Mouse (Mus musculus) liver, embryonic 11.5 days (tissue): ENCODE measurements around the gene Anapc5. TPM values are rescaled to one million over a fixed set of nuclear protein-coding genes. Genes with fewer than 3 reads are reported as not detected.

Experiments used
- ATAC-seq: fragments of 200-750 bp; cut with Nextera tagmentation; replicated peaks from 2 replicates; pipeline ENCODE4 v1.8.0; 2017; ENCODE audit warnings: moderate number of reproducible peaks, mild to moderate bottlenecking, moderate TSS enrichment, moderate library complexity; ENCODE audit not compliant: low FRiP score
- DNase-seq: peaks from one replicate; pipeline ENCODE4 v3.0.0-alpha.2; 2017; ENCODE audit warnings: low spot score
- H3K27ac ChIP-seq: fragments of 300-500 bp; sonication (generic); 2 replicates; pipeline ENCODE4 v1.5.1; 2014; ENCODE audit warnings: mild to moderate bottlenecking, low read depth, low read length, control low read depth
- H3K27me3 ChIP-seq: fragments of 300-500 bp; sonication (generic); replicated peaks from 2 replicates; pipeline ENCODE4 v1.6.1; 2014; ENCODE audit warnings: low read length, mixed read lengths; ENCODE audit not compliant: control insufficient read depth, insufficient read depth
- H3K36me3 ChIP-seq: fragments of 300-500 bp; sonication (generic); 2 replicates; pipeline ENCODE4 v1.6.1; 2014; ENCODE audit warnings: mild to moderate bottlenecking, low read length, moderate library complexity, mixed read lengths; ENCODE audit not compliant: control insufficient read depth, insufficient read depth
- H3K4me1 ChIP-seq: fragments of 300-500 bp; sonication (generic); replicated peaks from 2 replicates; pipeline ENCODE4 v1.6.1; 2014; ENCODE audit warnings: low read length, mixed read lengths; ENCODE audit not compliant: control insufficient read depth, insufficient read depth
- H3K4me2 ChIP-seq: fragments of 300-500 bp; sonication (generic); 2 replicates; pipeline ENCODE4 v1.6.1; 2014; ENCODE audit warnings: mild to moderate bottlenecking, control low read depth, moderate library complexity
- H3K4me3 ChIP-seq: fragments of 300-500 bp; sonication (generic); 2 replicates; pipeline ENCODE4 v1.5.1; 2014; ENCODE audit warnings: low read depth, low read length, control low read depth
- H3K9ac ChIP-seq: fragments of 300-500 bp; sonication (generic); 2 replicates; pipeline ENCODE4 v1.6.1; 2014; ENCODE audit warnings: low read depth, low read length, control low read depth
- H3K9me3 ChIP-seq: fragments of 300-500 bp; sonication (generic); 2 replicates; pipeline ENCODE4 v1.6.1; 2016; ENCODE audit warnings: low read length, inconsistent platforms, mixed read lengths; ENCODE audit not compliant: control insufficient read depth
- WGBS: fragments of 180-500 bp; shearing (Covaris S2); extraction: QIAGEN DNeasy Blood & Tissue Kit; methylation state at CpG from one replicate; pipeline ENCODE4 v1.1.7; 2014; 5-methylcytosine and 5-hydroxymethylcytosine counted together
- polyA plus RNA-seq: library from polyadenylated mRNA; unstranded; fragments of >200 nt; fragmentation: Nextera tagmentation; extraction: Ambion mirVana; gene quantifications from 2 replicates; pipeline ENCODE4 v1.2.1, GENCODE M21; 2014

The Anapc5 gene
- polyA plus RNA-seq: 392 and 418 TPM in 2 replicates

DNA sequence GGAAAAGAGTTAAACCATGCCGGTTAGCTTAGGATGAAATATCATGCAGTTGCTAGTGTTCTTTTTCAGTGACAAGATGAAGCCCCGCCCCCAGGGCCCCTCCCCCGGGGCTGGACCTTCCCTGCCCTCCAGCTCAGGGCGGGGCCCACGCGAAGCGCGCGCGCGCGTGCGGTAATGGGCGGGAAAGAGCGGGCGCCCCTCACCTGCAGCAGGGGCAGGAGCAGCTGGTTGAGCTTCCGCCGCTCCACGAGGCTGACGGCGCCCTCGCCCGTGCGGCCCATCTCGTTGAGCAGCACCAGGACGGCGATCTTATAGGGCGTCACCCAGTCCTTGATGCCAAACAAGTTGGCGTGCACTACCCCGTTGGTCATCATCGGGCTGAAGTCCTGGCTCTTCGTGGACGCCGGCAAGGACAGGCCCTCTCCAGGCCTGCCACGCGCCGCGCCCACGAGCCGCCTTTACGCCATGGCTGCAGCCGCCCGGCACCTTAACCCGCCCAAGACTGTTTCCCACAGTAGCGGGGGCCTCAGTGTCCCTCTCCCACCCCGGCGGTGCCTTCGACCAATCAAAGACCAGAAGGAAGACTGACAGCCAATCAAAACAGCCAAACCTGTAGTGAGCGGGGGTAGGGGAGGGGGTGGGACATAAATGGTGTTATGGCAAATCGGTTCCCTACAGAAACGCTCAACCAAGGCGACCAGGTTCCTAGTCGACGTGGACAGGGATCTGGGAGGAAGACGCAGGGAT is at the start of gene Anapc5:
Anapc5 (minus strand) TSS at position 563 of the 747 bp plus-strand sequence.
- peak within 1 kb of the TSS; percentile 92 for H3K9ac ChIP-seq
- no peaks in the 10 kb centered on the region for H3K9me3 ChIP-seq
- no peaks in the 10 kb centered on the region for H3K27me3 ChIP-seq
- WGBS: under 1% methylated on average over 55 of the region's 55 CpGs
- H3K36me3 ChIP-seq: peaks cover 23% of the 10 kb centered on the region
- DNase-seq (peak; percentile 91), ATAC-seq (peak; percentile 99)
- peaks cover 15% of the 10 kb centered on the region for H3K4me1 ChIP-seq
- peak within 1 kb of the TSS; percentile 78 for H3K4me3 ChIP-seq
- peak within 1 kb of the TSS; percentile 73 for H3K4me2 ChIP-seq
- H3K27ac ChIP-seq: peak within 1 kb of the TSS; percentile 97

DNA sequence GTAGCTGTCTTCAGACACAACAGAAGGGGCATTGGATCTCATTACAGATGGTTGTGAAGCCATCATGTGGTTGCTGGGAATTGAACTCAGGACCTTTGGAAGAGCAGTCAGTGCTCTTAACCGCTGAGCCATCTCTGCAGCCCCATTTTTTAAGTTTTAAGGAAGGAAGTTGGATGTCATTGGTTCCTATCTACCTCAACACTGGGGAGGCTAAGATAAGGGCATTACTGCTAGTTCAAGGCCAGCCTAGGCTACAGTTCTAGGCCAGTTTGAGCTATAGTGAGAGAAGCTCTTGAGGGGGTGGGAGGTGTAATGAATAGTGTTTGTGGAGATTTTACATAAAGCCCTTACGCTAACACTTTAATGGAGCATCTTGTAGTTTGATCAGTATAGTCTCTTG is 41.9 kb upstream of the Anapc5 start:
- H3K4me2 ChIP-seq: no peak overlapping the region
- no peak for ATAC-seq
- DNase-seq: no peak
- H3K9ac ChIP-seq: no peak overlapping the region
- H3K4me1 ChIP-seq: no peaks in the 10 kb centered on the region; the same call in 1 of the 2 replicates
- H3K4me3 ChIP-seq: no peak overlapping the region
- 75% methylated on average over 2 of the region's 2 CpGs for WGBS
- H3K36me3 ChIP-seq: peaks cover 15% of the 10 kb centered on the region
- no peak overlapping the region for H3K27ac ChIP-seq
- no peaks in the 10 kb centered on the region for H3K9me3 ChIP-seq
- no peaks in the 10 kb centered on the region for H3K27me3 ChIP-seq

DNA sequence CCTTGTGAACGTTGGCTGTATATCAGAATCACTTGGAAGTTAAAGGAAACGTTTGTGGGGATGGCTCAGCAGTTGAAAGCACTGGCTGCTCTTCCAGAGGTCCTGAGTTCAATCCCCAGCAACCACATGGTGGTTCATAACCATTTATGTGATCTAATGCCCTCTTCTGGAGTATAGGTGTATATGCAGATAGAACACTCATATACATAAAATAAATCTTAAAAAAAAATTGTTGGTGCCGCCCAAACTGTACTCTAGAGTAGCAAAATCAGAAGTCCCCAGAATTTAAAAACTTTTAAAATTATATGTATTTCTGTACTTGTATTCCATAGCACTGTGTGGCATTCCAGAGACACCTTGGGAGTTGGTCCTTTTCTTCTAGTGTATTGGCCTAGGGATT is 34.7 kb upstream of the Anapc5 start:
- H3K9me3 ChIP-seq: no peaks in the 10 kb centered on the region
- peaks cover 7% of the 10 kb centered on the region for H3K4me1 ChIP-seq
- H3K36me3 ChIP-seq: no peaks in the 10 kb centered on the region
- 80% methylated on average over 3 of the region's 3 CpGs for WGBS
- no peak for DNase-seq
- H3K27me3 ChIP-seq: no peaks in the 10 kb centered on the region
- no peak overlapping the region for H3K4me2 ChIP-seq
- no peak overlapping the region for H3K9ac ChIP-seq
- no peak overlapping the region for H3K4me3 ChIP-seq
- H3K27ac ChIP-seq: no peak overlapping the region
- no peak for ATAC-seq

DNA sequence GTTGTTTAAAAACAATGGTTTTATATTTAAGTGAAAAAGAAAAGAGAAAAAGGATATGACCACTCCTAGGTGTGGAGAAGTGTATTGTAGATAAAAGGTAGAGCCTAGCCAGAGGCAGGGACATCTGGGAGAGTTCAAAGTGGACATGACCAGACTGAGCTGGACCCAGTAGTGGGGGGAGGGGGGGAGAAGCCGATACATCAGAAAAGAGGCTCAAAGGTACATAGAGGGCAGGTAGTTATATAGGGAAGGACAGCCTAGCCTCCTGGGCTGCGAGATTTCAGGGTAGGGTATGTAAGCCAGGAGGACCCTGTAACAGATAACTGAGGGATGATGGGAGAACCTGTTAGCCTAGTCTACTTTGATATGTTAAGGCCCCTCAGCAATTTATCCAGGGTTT is 31.5 kb upstream of the Anapc5 start:
- Histone ChIP-seq H3K9me3 (no peaks in the 10 kb centered on the region), H3K9ac (no peak overlapping the region), H3K4me2 (no peak overlapping the region), H3K27ac (no peak overlapping the region), H3K27me3 (no peaks in the 10 kb centered on the region), H3K4me3 (no peak overlapping the region), H3K4me1 (peaks cover 13% of the 10 kb centered on the region), H3K36me3 (no peaks in the 10 kb centered on the region)
- DNase-seq (no peak), ATAC-seq (no peak)
- 70% methylated on average over 2 of the region's 2 CpGs for WGBS

DNA sequence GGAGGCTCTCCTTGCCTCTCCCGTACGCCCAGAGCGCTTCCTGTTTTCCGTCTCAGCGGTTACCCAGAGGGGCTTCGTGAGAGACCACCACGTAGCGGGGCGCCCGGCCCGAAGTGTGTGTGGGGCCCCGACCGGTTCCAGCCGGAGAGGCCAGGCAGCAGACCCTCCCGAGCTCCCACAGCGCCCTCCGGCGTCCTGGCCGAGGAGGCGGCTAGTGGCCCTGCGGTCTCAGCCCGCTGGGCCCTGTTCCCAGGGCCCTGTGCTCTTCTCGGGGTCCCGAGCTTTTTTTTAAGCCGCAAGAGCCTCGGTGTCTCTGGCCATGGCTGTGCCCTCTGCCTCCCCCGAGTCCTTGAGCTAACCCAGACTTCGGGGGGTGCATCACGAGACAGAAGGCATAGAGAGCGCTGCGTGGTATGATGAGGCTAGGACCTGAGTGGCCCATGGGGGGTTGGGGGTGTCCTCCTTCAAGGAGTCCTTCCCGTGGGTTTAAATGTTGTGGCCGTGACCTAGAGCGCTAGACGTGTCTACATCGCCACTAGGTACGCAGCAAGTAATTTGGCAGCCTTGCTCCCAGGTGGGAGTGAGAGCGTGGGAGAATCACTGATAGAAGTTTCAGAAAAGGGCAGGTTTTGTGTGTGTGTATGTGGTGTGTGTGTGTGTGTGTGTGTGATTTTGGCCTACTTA is 29.3 kb upstream of the Anapc5 start:
- Histone ChIP-seq H3K4me2 (peak overlapping the region; percentile 97), H3K27ac (peak overlapping the region; percentile 86), H3K27me3 (no peaks in the 10 kb centered on the region), H3K4me1 (peaks cover 13% of the 10 kb centered on the region), H3K9me3 (no peaks in the 10 kb centered on the region), H3K9ac (peak overlapping the region; percentile 95), H3K36me3 (no peaks in the 10 kb centered on the region), H3K4me3 (peak overlapping the region; percentile 89)
- under 1% methylated on average over 38 of the region's 38 CpGs for WGBS
- no peak for DNase-seq
- ATAC-seq: peak; percentile 80

DNA sequence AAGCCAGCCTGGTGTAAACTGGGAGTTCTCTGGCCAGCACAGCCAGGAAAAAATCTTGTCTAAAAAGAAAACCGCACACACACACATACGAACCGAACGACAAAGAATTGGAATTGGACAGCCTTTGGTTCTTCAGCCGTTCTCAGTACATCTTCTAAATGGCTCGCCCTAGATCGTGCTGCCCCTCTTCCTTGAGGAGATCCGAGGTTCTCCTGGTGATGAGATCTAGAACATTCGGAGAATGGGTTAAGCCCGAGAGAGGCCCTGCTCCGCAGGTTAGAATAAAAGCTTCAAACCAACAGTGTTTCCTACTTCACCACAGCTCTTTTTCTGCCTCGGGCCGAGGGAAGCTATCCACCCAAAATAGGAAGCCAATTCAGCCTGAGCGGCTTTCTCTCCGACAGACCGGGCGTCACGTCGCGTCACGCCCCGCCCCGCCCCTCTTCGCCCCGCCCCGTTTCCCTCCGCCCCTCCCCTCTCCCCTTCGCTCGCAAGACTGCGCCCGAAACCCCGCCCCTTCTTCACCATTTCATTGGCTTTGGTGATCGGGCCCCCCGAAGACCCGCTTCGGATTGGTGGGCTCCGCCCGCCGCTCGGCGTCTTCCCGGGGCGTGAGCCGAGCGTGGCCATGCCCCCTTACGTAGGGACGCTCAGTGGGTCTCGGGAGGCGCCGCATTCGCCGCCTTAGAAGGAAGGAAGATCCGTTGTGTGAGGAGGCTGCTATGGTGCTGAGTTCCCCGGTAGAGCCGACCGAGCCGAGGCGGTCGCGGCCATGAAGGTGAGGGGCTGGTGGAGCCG is 28.6 kb upstream of the Anapc5 start, which contains the start of gene Rnf34:
Rnf34 (plus strand) TSS at position 528 of the 798 bp plus-strand sequence.
- Histone ChIP-seq H3K27ac (peak within 1 kb of the TSS; percentile 86), H3K4me3 (peak within 1 kb of the TSS; percentile 89), H3K36me3 (no peaks in the 10 kb centered on the region), H3K4me2 (peak within 1 kb of the TSS; percentile 97), H3K4me1 (peaks cover 13% of the 10 kb centered on the region), H3K27me3 (no peaks in the 10 kb centered on the region), H3K9ac (peak within 1 kb of the TSS; percentile 95), H3K9me3 (no peaks in the 10 kb centered on the region)
- under 1% methylated on average over 61 of the region's 61 CpGs for WGBS
- peak; percentile 97 for DNase-seq
- peak; percentile 100 for ATAC-seq

DNA sequence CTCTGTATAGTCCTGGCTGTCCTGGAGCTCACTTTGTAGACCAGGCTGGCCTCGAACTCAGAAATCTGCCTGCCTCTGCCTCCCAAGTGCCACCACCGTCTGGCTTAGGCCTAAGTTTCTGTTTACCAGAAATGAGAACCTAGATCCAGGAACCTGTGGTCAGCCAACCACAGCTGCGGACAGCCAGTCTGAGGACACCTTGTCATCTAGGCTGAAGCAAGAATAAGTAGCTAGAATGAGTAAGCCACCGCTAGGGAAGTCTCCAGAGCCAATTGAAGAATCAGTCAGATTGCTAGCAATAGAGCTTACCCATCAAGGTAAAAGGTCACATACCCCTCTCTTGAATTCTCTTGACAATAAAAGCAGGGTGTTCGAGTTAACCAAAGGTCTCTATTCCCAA is 22.7 kb upstream of the Anapc5 start:
- Histone ChIP-seq H3K27me3 (no peaks in the 10 kb centered on the region), H3K9me3 (no peaks in the 10 kb centered on the region), H3K27ac (no peak overlapping the region), H3K4me1 (no peaks in the 10 kb centered on the region), H3K9ac (no peak overlapping the region), H3K36me3 (no peaks in the 10 kb centered on the region), H3K4me2 (no peak overlapping the region), H3K4me3 (no peak overlapping the region)
- ATAC-seq (no peak), DNase-seq (no peak)
- 59% methylated on average over 5 of the region's 5 CpGs for WGBS

DNA sequence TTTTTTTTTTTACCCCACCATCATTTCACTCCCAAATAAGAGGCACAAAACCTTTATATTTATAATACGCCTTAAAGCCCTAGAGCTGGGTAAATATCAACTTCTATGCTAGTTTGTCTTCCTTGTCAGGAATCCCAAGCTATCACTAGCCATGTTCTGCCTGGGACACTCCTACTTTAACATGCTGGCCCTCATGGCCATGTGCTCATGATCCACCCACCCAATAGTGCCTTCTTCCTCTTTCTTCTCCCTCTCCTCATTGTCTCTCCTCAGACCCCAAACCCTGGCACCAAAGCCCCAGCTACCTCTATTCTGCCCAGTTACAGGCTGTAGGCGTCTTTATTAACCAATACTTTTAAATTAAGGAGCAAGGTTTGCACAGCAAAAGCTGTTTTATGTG is 20.0 kb upstream of the Anapc5 start:
- Histone ChIP-seq H3K27ac (no peak overlapping the region), H3K4me1 (no peaks in the 10 kb centered on the region), H3K9ac (no peak overlapping the region), H3K36me3 (no peaks in the 10 kb centered on the region), H3K4me3 (no peak overlapping the region), H3K27me3 (no peaks in the 10 kb centered on the region), H3K9me3 (no peaks in the 10 kb centered on the region), H3K4me2 (no peak overlapping the region)
- WGBS: 86% methylated on average over 2 of the region's 2 CpGs
- DNase-seq (no peak), ATAC-seq (no peak)
